Mouse (Mus musculus) left cerebral cortex, adult 18-20 months (tissue): ENCODE results near the gene Kctd13. TPM values are rescaled to one million over a fixed set of nuclear protein-coding genes. Genes with fewer than 3 reads are reported as not detected.
"Not testable (repeated sequence)": the region's sequence is repeated elsewhere in the genome, so short reads cannot be mapped to it uniquely, and the experiment has no call there.

Source experiments
- DNase-seq, 2 experiments: peaks; one replicate each; pipeline ENCODE4 v3.0.0; 2021 to 2022; ENCODE audit warnings: low spot score in 2 of 2, mixed read lengths in 1 of 2
- long read RNA-seq, 2 experiments: library from polyadenylated mRNA; stranded (forward); transcript quantifications; one replicate each; pipeline ENCODE4 v2.0.0; 2021
- total RNA-seq, 2 experiments: library from RNA; stranded (reverse); gene quantifications; 2 replicates each; pipeline ENCODE4 v1.2.3; 2021

Gene Kctd13
- total RNA-seq: 100 to 1,000 TPM; 136 to 158 TPM
- long read RNA-seq, experiment 1, transcript Kctd13-202 (2 exons, 378 nt): minor isoform, 23 of 456 reads
- long read RNA-seq, experiment 1, transcript Kctd13-201 (6 exons, 1,676 nt): major isoform, 413 of 456 reads
- long read RNA-seq, experiment 1, partial matches to known transcripts: 4 of 456 reads
- long read RNA-seq, experiment 1, other reads (novel, unspliced or antisense): 16 of 456 reads
- long read RNA-seq, experiment 2, transcript Kctd13-201 (6 exons, 1,676 nt): major isoform, 243 of 282 reads
- long read RNA-seq, experiment 2, transcript Kctd13-202 (2 exons, 378 nt): minor isoform, 15 of 282 reads
- long read RNA-seq, experiment 2, partial matches to known transcripts: 4 of 282 reads
- long read RNA-seq, experiment 2, other reads (novel, unspliced or antisense): 20 of 282 reads

DNA sequence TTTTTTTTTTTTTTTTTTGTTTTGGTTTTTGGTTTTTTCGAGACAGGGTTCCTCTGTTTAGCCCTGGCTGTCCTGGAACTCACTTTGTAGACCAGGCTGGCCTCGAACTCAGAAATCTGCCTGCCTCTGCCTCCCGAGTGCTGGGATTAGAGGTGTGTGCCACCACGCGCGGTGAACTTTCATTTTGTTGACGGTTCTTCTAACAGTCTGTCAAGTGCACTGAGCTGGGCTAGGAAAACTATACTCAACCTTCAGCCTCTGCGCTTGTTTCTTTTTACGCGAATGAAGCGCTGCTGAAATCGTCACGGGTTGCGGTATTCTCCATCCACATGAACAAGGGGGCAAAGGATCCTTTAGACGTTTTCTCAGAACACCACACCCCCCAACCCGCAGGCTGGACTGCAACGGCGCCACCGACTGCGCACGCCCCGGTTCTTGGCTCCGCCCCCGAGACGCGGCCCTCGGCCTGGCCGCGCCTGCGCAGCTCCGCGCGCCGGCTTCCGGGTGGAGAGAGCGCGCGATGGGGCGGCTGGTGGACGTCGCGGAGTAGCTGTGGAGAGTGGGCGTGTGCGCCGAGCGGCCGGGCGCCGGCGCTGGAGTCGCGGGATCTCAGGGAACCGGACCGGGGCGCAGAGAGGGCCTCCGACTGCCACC, at the start of gene Kctd13:
Gene Kctd13 (plus strand): TSS at position 496 of the 654 bp plus-strand sequence.
- peak; percentile 90 to 95 for DNase-seq

DNA sequence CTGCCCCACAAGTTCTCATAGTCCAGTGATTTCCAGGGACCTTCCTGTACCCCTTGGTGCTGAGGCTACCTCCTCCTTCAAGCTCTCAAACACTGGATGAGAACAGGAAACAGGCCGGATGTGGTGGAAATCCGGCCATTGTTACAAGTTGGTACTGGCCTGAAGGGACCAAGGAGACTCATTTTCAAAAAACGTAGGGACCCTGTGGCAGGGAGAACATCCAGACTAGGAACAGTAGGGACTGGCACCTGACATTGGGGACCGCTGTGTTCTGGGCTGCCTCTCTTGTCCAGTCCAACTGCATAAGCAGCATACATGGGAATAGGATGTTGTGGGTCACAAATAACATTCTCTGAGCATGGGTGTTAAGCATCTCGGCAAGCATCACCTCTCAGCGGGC, 47.6 kb upstream of the Kctd13 start:
- no peak for DNase-seq

GRCm38 (mm10) chr7:126883731-126884181, 44.9 kb upstream of the Kctd13 start:
- no peak for DNase-seq

DNA sequence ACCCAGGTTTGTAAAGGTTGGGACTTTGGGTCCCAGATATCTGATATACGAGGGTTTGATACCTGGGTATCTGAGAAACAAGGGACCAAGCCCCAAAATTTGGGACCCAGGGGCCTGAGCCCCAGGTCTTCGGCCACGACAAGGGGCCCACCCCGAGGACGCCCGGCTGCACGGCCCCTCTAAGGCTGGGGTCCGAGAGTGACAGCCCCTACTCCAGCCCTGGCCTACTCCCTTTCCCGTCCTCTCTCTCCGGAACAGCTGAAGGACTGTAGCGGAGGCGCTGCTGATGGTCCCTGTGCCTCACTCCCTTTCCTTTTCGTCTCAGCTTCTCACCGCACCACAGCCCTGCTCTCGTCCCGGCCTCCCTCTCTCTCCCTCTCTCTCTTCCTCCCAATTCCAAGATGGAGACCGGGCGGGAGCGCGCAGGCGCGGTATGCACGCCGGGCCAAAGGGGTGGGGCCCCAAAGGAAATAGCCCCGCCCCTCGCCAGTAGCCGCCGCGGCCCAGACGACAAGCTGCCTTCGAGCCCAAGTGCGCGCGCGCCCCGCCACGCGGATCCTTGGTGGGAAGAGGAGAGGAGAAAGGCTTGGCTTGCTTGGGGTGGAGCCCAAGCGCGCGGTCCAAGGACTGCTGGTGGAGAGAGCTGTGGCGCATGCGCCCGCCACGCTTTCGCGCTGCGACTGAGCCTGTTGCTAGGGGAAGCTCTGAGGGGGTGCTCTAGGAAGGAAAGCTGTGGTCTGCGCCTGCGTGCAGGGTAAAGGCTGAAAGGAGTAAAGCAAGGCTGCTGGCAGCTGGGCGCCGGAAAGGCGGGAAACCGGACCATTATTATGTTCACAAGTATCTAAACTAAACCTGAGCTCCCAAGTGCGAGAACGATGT, 44.2 kb upstream of the Kctd13 start, which contains the start of gene Taok2:
Gene Taok2 (minus strand): TSS at position 418 of the 879 bp plus-strand sequence.
- DNase-seq: peak; percentile 98 to 99

- DNase-seq: no peak
Measured at GRCm38 (mm10) chr7:126887281-126887680, 41.4 kb upstream of the Kctd13 start.

GRCm38 (mm10) chr7:126888852-126889251, 39.8 kb upstream of the Kctd13 start:
- no peak for DNase-seq

DNA sequence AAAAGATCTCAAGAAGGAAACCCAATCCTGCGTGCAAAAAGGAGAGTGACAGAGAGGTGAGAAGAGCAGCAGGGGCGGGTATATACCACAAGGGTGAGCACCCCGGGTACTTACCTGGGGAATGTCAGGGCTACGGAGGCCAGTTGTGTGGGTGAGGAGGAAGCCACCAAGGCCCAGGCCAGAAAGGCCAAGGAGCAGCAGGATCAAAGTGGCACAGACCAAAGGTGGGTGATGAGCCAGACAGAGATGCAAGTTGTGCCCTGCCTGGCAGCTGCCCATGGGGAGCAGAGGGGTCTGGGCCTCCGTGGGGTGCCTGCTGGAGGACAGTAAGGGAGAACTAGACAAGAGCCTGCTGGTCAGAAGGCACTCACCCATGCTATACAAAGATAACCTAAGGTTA, 31.8 kb upstream of the Kctd13 start:
- DNase-seq: no peak

GRCm38 (mm10) chr7:126897390-126898101, 31.1 kb upstream of the Kctd13 start:
- no peak for DNase-seq

DNA sequence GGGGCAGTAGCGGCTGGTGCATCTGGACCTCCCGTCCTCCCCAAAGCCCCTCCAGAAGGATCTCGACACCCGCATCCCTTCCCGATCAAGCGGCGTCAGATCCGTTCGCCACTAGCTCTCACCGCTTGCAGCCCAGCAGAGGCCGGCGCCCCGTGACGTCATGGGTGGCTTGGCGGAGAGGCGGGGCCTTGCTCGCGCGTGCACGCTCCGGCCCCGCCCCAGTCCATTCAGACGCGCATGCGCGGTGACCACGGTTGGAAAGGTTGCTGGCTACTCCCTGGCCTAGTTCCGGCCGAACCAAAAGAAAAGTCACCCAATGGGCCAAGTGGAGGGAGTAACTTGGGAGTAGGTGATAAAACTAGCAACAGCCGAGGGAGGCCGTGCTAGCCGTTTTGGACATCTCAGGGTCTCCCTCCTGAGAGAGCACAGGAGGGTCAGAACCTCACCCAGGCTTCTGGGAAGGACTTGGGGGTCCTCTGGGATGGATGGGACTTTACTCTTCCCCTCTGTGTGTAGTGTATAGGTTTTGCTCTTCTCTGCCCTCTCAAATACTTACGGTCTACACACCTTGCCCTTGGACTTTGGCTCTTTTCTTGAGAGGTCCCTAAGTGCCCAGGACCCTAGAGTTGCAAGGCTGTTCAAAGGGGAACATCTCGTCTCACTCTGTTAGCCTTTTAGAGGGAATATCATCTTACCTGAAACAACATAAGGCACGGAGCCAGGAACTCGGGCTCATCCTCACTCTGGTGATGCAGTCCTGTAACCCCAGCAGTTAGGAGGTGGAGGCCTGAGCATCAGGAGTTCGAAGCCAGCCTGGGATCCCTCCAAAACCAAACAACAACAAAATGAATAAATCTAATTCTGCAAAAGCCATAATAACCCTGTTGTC, 30.3 kb upstream of the Kctd13 start:
- DNase-seq: peak; percentile 98 to 99

DNA sequence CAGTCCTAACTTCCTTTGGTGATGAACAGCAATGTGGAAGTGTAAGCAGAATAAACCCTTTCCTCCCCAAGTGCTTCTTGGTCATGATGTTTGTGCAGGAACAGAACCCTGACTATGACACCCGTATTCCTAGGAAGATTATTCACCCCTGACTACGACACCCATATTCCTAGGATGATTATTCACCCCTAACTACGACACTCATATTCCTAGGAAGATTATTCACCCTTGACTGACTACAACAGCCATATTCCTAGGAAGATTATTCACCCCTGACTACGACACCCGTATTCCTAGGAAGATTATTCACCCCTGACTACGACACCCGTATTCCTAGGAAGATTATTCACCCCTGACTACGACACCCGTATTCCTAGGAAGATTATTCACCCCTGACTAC, 28.9 kb upstream of the Kctd13 start:
- DNase-seq: not testable (repeated sequence)

GRCm38 (mm10) chr7:126905590-126905989, 23.1 kb upstream of the Kctd13 start:
- DNase-seq: no peak

DNA sequence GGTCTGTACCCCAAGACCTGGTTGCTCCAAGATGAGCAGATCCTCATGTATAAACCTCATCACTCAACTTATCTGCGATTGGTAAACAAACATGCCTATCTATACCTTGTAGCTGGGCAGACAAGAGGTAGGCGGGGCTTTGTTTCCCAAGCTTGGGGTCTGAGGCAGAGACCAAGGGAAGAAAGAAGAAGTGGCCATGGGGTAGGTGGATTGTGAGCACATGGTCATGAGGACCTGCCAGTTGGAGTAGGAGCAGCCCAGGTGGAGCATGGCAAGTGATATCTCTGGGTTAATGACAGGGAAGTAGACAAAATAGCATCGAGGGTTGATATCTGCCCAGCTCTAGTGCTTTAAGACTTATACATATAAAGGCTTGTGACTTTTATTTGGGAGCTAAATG, 13.8 kb upstream of the Kctd13 start:
- no peak for DNase-seq

- not testable (repeated sequence) for DNase-seq
Measured at GRCm38 (mm10) chr7:126918356-126918755, 10.3 kb upstream of the Kctd13 start.

GRCm38 (mm10) chr7:126919973-126920372, 8.7 kb upstream of the Kctd13 start:
- DNase-seq: no peak

DNA sequence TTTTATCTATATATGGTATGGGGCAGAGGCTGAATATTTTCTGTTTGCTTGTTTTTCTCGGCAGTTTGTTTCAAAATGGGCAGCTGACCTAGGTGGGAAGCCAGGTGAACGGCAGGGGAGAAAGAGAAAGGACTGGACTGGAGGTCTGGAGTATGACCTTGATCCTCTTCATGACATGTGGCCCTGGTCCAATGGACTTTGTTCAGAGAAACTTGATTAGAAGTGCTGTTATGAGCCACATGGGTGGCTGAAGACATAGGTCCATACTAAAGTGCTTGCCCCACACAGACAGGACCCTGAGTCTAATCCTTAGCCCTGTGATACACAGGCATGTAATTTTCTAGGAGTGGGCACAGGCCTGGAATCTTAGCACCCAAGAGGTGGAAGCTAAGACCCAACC, 7.1 kb upstream of the Kctd13 start:
- no peak for DNase-seq

DNA sequence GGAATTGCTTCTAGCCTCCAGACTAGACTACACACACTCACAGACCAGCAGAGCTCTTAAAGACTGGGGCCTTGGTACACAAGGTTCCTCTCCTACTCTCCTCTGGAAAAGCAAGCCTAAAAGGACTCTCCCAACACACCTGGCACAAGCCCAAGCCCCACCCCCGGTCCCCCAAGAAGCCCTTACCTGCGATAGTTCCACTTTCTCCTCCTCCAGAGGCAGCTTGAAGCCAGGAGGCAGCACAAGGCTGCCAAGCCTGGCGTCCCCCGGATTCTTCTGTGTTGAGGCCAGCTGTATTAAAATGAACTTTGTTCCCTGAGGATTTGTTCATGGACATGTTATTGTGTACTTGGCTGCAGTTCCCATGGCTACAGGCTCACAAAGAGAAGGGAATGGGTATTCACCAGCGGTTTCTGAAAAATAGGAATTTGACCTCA, 6.0 kb upstream of the Kctd13 start, which contains the start of gene Tmem219:
Gene Tmem219 (minus strand): TSS at position 294 of the 437 bp plus-strand sequence.
- no peak for DNase-seq

GRCm38 (mm10) chr7:126923999-126924398, 4.7 kb upstream of the Kctd13 start:
- no peak for DNase-seq

- no peak for DNase-seq
Measured at GRCm38 (mm10) chr7:126926299-126926698, 2.4 kb upstream of the Kctd13 start.

DNA sequence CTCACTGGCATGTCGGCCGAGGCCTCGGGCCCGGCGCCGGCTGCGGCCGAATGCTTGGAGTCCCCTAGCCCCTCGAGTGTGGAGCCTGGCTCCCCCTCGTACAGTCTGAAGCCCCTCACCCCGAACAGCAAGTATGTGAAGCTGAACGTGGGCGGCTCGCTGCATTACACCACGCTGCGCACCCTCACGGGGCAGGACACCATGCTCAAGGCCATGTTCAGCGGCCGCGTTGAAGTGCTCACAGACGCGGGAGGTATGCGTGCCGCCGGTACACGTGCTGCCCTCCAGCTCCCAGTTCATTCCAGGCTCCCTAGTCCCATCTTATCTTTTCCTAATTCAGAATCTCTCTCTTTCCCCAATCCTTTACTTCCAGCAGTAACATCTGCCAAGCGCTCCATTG, 367 bp downstream of the Kctd13 start:
- DNase-seq: no peak

- DNase-seq: no peak
Measured at GRCm38 (mm10) chr7:126932652-126933051, 4.0 kb downstream of the Kctd13 start.
